Mouse (Mus musculus): ENCODE data around the gene Cyp26b1. TPM values are rescaled to one million over a fixed set of nuclear protein-coding genes. Genes with fewer than 3 reads are reported as not detected.
A peak's percentile ranks its signal among the peaks of the same experiment; 100 is the strongest.
"Not testable (repeated sequence)": the region's sequence is repeated elsewhere in the genome, so short reads cannot be mapped to it uniquely, and the experiment has no call there.

Gene Cyp26b1
- polyA plus RNA-seq, 1 experiment from 2014 or later: 2.7 TPM

DNA sequence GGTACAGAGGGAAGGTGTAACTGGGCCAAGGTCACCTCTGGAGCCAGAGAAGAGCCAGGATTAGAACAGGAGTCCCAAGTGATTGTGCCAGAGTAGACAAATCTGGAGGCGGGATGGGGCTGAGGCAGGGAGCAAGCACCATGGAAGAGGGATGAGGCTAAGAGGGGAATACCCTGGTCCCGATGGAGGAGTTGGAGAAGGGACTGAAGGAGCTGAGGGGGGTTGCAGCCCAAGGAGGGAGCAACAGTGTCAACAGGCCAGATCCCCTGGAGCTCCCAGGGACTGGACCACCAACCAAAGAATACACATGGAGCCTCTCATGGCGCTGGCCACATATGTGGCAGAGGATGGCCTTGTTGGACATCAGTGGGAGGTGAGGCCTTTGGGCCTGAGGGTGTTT lies 5.6 kb upstream of the Cyp26b1 start:
- H3K36me3 ChIP-seq; H3K27ac ChIP-seq; H3K9me3 ChIP-seq; H3K27me3 ChIP-seq (ENCODE audit: insufficient read depth, poor library complexity, severe bottlenecking); H3K4me3 ChIP-seq: not testable (repeated sequence)
- H3K4me1 ChIP-seq: peaks cover 14% of the 10 kb centered on the region
- DNase-seq (ENCODE audit: low spot score): peak; percentile 54
- WGBS: 74% methylated on average over 3 of the region's 3 CpGs

DNA sequence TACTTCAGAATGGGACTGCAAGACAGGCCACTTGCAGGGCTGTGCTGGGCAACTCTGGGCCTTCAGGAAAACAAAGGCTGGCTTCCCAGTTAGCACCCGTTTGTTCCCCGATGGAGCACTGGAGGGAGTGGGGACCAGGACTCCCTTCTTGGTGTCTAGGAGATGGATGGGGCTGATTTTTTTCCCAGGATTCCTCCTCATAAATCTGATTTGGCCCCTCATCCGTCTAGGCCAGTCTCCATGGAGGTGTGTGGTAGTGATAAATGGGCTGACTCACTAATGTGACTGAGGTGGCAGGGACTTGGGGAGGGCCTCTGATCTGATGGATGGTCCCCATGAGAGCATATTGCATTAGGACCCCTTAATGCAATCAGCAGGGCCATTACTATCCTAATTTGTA lies 5.0 kb upstream of the Cyp26b1 start:
- Histone ChIP-seq H3K9me3 (no peaks in the 10 kb centered on the region), H3K27me3 (ENCODE audit: insufficient read depth, poor library complexity, severe bottlenecking) (0 out of 2 replicates have a peak, but pooled peaks cover 2% of the 10 kb centered on the region), H3K4me1 (peaks cover 16% of the 10 kb centered on the region), H3K4me3 (no peak overlapping the region), H3K27ac (no peak overlapping the region), H3K36me3 (no peaks in the 10 kb centered on the region)
- WGBS: 78% methylated on average over 3 of the region's 3 CpGs
- DNase-seq (ENCODE audit: low spot score): no peak

DNA sequence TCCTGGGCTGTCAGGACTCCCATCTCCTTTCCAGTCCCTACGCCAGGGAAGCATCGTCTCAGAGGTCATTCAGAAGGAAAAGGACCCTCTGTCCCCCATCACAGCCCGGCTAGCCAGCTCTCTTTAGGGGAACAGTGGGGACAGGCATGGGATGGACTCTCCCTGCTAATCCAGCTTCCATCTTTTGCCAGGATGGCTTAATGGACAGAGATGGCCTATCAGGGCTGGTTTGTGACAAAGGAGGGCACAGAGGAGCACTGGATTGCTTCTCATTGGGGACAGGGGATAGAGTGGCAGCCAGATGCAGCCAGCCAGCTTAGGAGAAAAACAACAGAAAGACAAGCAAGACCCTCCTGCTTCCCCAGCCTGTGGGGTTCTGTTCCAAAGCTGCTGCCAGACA lies 918 bp upstream of the Cyp26b1 start:
- 49% methylated on average over 3 of the region's 3 CpGs for WGBS
- Histone ChIP-seq H3K27ac (0 out of 2 replicates have a peak overlapping the region, but pooled peaks have one; percentile 12), H3K4me3 (no peak overlapping the region), H3K9me3 (no peaks in the 10 kb centered on the region), H3K4me1 (peaks cover 29% of the 10 kb centered on the region), H3K27me3 (ENCODE audit: insufficient read depth, poor library complexity, severe bottlenecking) (peaks cover 33% of the 10 kb centered on the region), H3K36me3 (no peaks in the 10 kb centered on the region)
- peak; percentile 70 for DNase-seq (ENCODE audit: low spot score)

DNA sequence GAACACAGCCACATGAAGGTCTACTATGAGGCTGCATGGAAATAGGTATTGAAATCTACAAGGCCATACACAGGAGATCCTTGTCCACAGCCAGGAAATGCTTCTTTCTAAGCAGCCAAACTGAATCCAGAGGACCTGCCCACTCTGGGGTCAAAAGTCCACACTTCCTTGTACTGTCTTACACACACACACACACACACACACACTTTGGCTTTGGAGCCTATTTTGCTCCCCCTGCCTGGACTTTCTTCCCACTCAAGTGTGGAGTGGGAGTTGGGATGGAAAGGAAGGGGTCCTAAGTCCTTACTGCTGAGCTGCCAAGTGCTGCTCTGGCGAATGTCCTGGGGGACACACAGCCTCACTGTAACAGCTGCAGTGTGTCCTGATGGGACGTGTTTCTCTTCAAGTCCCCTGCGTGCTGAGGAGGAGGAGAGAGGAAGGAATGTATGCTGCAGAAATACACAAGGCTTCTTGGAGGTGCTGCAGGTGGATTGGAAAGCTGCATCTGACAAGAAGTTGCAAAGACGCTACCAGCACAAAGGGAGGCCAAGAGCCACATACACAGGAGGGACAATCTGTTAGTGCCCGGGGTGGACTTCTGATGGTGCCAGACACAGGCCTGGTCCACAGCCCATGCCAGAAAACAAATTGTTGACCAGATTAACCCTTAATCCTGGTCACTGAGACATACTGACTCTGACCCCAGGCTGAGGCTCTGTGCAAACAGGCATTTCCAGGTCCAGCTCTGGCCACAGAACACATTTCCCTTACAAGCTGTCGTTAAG lies 2.6 kb downstream of the Cyp26b1 start:
- WGBS: 52% methylated on average over 6 of the region's 6 CpGs
- no peak for DNase-seq (ENCODE audit: low spot score)
- Histone ChIP-seq H3K9me3 (no peaks in the 10 kb centered on the region), H3K27me3 (ENCODE audit: insufficient read depth, poor library complexity, severe bottlenecking) (peaks cover 65% of the 10 kb centered on the region), H3K36me3 (no peaks in the 10 kb centered on the region), H3K4me1 (peaks cover 52% of the 10 kb centered on the region), H3K4me3 (no peak overlapping the region), H3K27ac (no peak overlapping the region)

DNA sequence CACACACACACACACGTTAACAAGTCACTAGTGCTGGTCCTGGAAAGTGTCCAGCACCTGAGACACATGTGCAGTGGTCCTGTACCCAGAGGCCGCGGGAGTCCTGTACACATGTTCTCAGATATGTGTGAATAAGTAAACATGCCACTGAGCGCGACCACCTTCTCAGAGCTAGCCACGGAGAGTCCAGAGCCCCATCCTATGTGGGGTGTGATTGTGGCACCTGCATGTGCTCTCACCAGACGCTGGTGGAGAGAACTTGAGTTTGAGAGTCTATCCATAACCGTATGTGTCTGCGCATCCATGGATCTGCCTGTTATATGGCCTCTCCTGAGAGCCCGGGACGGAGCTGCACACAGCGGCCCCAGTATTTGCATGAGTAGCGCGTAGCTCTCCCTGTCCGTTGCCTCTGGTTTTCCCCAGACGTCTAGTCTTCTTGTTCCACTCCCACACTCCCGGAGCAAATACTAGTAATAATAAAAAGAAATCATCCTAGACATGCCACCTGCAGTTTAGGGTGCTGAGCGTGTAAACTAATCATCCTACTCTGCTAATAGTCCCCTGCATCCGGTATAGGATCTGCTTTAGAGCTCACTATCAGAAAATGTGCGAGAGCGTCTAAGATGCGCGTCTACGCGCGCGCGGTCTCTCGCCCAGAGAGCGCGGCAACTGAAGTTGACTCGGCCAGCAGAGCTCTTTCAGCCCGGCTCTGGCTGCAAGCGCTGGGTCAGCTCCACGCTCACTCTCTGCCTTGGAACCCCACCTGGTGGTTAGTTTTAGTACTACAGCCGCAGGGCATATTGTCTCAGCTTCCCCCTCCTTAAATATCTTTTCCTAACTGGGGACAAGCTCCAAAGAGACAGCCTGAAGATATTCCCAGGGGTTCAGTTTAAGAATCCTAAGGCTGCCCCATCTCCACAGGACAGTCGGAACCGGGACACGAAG lies 3.7 kb downstream of the Cyp26b1 start:
- H3K36me3 ChIP-seq: no peaks in the 10 kb centered on the region
- H3K4me1 ChIP-seq: peaks cover 52% of the 10 kb centered on the region
- peaks cover 76% of the 10 kb centered on the region for H3K27me3 ChIP-seq (ENCODE audit: insufficient read depth, poor library complexity, severe bottlenecking)
- no peaks in the 10 kb centered on the region for H3K9me3 ChIP-seq
- no peak overlapping the region for H3K27ac ChIP-seq
- peak; percentile 85 for DNase-seq (ENCODE audit: low spot score)
- 5% methylated on average over 39 of the region's 39 CpGs for WGBS
- peak overlapping the region; percentile 64 for H3K4me3 ChIP-seq

DNA sequence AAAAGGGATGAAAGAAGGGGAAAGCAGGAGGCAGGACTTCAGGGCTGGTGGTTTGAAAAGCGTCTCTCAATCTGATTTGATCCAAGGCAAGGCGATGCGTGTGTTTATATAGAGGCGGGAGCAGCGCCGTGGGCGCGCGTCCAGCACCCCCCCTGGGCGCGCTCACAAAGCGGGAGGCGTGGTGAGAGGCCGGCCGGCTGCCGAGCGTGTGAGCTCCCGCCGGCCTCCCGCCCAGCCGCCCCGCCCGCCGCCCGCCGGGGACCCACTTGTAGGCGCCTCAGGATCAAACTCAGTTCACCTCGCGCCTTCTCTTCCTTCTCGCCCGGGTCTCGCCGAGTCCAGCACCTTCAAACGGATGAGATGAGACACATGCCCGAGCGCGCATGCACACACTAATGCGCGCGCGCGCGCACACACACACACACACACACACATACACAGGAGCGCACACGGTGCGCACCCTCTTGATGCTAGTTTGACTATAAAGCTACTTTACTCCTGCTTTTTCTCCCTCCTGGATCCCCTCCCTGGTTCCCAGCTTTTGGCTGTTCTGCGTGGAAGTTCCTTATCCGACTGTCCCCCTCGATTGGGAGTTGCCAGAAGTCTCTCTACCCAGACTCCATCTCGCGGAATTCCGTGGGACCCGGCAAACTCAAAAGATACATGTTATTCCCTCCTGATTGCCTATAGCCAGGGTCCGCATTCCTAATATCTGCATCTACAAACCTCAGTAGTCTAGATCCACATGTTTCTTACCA lies 4.6 kb downstream of the Cyp26b1 start:
- Histone ChIP-seq H3K27me3 (ENCODE audit: insufficient read depth, poor library complexity, severe bottlenecking) (peaks cover 86% of the 10 kb centered on the region), H3K4me1 (peaks cover 55% of the 10 kb centered on the region), H3K36me3 (no peaks in the 10 kb centered on the region), H3K4me3 (peak overlapping the region; percentile 64), H3K27ac (0 out of 2 replicates have a peak overlapping the region, but pooled peaks have one; percentile 24), H3K9me3 (no peaks in the 10 kb centered on the region)
- under 1% methylated on average over 47 of the region's 54 CpGs for WGBS
- peak; percentile 75 for DNase-seq (ENCODE audit: low spot score)

DNA sequence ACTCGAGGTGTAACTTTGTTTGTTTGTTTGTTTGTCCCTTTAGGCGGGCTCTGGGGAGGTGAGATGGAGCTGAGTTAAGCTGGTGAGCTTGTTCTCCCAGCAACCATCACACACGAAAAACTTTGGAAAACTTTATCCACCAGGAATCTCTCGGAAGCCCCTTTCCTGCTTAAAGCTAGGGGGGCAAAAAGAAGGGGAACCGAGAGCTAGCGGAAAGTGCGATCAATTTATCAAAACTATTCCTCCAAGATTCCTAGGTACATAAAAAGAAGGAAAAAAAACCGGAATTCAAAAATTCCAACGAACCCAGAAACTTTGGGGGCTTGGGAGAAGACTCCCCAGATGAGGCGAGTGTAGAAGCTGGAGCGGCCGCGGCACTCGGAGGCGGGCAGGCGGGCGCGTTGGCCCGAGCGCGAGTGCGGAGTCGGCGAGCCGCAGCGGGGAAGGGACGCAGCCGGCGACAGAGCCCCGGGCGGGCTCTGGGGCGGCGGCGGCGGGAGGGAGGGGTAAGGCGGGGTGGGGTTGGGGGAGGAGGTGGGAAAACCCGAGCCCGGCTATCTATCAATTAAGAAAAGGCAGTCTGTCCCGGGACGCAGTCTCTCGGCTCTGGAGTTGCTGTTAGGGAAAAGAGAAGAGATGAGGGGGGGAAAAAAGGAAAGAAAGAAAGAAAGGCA lies 5.3 kb downstream of the Cyp26b1 start:
- DNase-seq (ENCODE audit: low spot score): peak; percentile 67
- H3K4me1 ChIP-seq: peaks cover 58% of the 10 kb centered on the region
- H3K27ac ChIP-seq: peak overlapping the region; percentile 37; the same call in 1 of the 2 replicates
- H3K4me3 ChIP-seq: peak overlapping the region; percentile 64
- no peaks in the 10 kb centered on the region for H3K9me3 ChIP-seq
- peaks cover 87% of the 10 kb centered on the region for H3K27me3 ChIP-seq (ENCODE audit: insufficient read depth, poor library complexity, severe bottlenecking)
- no peaks in the 10 kb centered on the region for H3K36me3 ChIP-seq
- WGBS: under 1% methylated on average over 41 of the region's 41 CpGs

DNA sequence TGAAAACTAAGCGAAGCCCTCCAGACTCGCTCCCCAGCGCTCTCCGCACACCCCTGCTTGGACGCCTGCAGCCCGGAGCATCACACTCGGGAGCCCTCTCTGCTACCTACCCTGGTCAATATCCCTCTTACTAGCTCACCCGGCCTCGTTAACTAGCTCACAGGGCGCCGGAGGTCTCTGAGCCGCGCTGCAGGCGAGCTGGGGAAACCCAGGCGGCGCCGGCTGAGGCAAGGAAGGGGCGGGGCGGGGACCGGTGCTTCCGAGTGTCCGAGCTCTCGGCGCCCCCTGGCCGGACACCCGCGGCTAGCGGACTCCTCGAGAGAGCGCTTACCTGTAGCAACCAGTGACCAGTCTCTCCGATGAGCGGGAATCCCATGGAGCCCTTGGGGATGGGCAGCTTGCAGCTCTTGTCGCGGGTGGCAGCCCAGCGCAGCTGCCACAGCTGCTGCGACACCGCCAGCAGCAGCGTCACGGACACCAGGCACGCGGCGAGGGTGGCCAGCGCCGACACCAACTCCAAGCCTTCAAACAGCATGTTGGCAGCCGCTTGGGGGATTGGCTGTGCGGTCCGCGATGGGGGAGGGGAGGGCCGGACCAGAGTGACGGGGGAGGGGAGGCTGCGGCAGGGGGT lies 6.1 kb downstream of the Cyp26b1 start:
- H3K27me3 ChIP-seq (ENCODE audit: insufficient read depth, poor library complexity, severe bottlenecking): peaks cover 94% of the 10 kb centered on the region
- H3K4me1 ChIP-seq: peaks cover 61% of the 10 kb centered on the region
- H3K27ac ChIP-seq: peak overlapping the region; percentile 37; the same call in 1 of the 2 replicates

DNA sequence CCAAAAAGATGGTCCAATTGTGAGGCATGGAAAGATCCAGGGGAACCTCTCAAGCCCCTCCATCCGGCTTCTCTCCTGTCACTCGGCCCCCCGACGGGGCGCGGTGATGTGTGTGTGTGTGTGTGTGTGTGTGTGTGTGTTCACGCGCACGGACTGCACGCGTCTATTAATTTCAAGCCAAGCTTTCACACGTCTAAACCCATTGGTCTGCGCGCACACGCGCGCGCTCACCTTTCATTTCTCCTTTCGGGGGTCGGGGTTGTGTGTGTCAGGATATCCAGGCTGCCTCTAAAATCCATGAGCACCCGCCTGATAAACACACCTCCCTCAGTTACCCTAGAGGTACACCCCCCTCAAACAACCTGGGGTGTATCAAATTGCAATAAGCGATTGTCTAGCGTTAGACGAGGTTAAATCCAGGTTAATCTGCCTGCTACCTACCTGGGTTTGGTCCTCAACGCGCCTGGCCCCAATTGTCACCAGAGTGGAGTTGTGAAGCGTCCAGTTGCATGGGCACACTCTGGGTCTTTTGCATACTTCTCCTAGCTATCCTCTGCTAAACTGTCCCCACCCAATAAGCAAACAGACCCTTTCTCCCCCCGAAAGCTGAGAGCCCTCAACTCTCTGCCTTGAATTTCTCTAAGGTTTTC lies 7.0 kb downstream of the Cyp26b1 start:
- peaks cover 70% of the 10 kb centered on the region for H3K4me1 ChIP-seq
- peak; percentile 69 for DNase-seq (ENCODE audit: low spot score)
- under 1% methylated on average over 28 of the region's 28 CpGs for WGBS
- H3K27me3 ChIP-seq (ENCODE audit: insufficient read depth, poor library complexity, severe bottlenecking): peaks cover 96% of the 10 kb centered on the region
- no peaks in the 10 kb centered on the region for H3K9me3 ChIP-seq
- peak overlapping the region; percentile 64 for H3K4me3 ChIP-seq
- H3K27ac ChIP-seq: no peak overlapping the region
- H3K36me3 ChIP-seq: no peaks in the 10 kb centered on the region

More for the DNA sequence above, 6.1 kb downstream of the Cyp26b1 start:
- Histone ChIP-seq H3K9me3 (no peaks in the 10 kb centered on the region), H3K36me3 (no peaks in the 10 kb centered on the region), H3K4me3 (peak overlapping the region; percentile 64)
- peak; percentile 80 for DNase-seq (ENCODE audit: low spot score)
- WGBS: under 1% methylated on average over 51 of the region's 51 CpGs

DNA sequence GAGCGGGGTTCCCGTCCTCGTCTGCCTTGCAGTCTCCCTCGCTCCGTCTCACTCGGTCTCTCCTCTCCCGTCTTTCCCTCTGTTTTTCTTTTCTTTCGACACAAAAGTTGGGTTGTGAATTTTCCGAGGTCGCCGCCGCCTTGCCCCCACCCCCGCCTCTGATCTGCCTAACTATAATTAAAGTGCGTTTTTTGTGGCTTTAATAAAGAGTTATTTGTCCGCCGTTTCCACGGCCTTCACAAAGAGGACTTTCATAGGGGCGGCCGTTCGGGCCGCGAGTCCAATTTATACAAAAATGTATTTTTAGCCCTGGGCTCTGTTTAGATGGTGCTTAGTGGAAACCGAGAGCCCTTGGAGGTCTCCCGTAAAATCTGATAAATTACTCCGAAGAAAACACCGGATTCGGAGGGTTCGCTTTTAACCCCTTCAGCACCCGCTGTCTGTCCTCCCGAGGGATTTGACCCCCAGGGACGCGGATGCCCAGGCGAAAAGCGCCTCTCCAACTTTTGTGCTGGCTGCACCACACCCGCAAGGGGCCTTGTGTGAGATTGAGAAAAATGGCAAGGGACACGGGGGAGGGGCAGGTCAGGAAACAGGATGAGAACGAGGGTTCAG lies 7.9 kb downstream of the Cyp26b1 start:
- Histone ChIP-seq H3K9me3 (no peaks in the 10 kb centered on the region), H3K36me3 (no peaks in the 10 kb centered on the region), H3K4me1 (peaks cover 70% of the 10 kb centered on the region), H3K4me3 (peak overlapping the region; percentile 64), H3K27ac (peak overlapping the region; percentile 24; the same call in 1 of the 2 replicates), H3K27me3 (ENCODE audit: insufficient read depth, poor library complexity, severe bottlenecking) (peaks cover 96% of the 10 kb centered on the region)
- under 1% methylated on average over 37 of the region's 37 CpGs for WGBS
- peak; percentile 73 for DNase-seq (ENCODE audit: low spot score)
